Mouse (Mus musculus) adrenal gland, postnatal 14 days (tissue): ENCODE results near the gene Nfkb1. TPM values are rescaled to one million over a fixed set of nuclear protein-coding genes. Genes with fewer than 3 reads are reported as not detected.

Source experiments
- DNase-seq: peaks from one replicate; pipeline ENCODE4 v3.0.0; 2021; ENCODE audit warnings: mixed read lengths
- total RNA-seq: library from RNA; stranded (reverse); gene quantifications from 2 replicates; pipeline ENCODE4 v1.2.3, GENCODE M21; 2021

Nfkb1 gene
- total RNA-seq, 1 experiment from 2014 or later, result 55.2 TPM

GRCm38 (mm10) chr3:135546212-135546923 is 145.0 kb downstream of the Nfkb1 start:
- no peak for DNase-seq

Other genes with a start within 250 kb of the Nfkb1 start
- 11.9 and 16.2 TPM in 2 replicates for gene Manba, start 205.9 kb downstream of the Nfkb1 start, total RNA-seq
- 4.8 and 7.1 TPM in 2 replicates for gene Slc39a8, start 133.7 kb upstream of the Nfkb1 start, total RNA-seq